ENCODE assay signal across 13 mouse cellular contexts in genomic region chr17:87132258-87132657, GRCm38 (mm10).
"Had no signal": no experiment of that assay in that cellular context is flagged by ENCODE, and none has a peak within 500 bp of the region (broad histone marks: within the 10 kb centered on the region; RNA-seq: fewer than 3 reads in every experiment).

No protein-coding gene starts in this region.

- H3K4me1 ChIP-seq: neural tube, embryonic 12.5 days had no signal

- H3K27ac ChIP-seq: kidney, postnatal 0 days; limb, embryonic 12.5 days; liver, embryonic 14.5 days; neural tube, embryonic 12.5 days had no signal

- H3K4me3 ChIP-seq: limb, embryonic 12.5 days; neural tube, embryonic 12.5 days had no signal

- H3K9ac ChIP-seq: limb, embryonic 12.5 days; liver, embryonic 14.5 days; neural tube, embryonic 12.5 days had no signal

- H3K4me2 ChIP-seq: limb, embryonic 12.5 days; neural tube, embryonic 12.5 days had no signal

- H3K27me3 ChIP-seq: limb, embryonic 12.5 days; neural tube, embryonic 12.5 days had no signal

- H3K9me3 ChIP-seq: limb, embryonic 12.5 days; neural tube, embryonic 12.5 days had no signal

- DNase-seq: kidney, adult 9 months; kidney, postnatal 36 days; layer of hippocampus, adult 9-11 months; layer of hippocampus, postnatal 36 days; liver; lung, adult 18-20 months; right cerebral cortex, postnatal 14 days; thymus, adult 18-20 months; thymus, postnatal 14 days had no signal
